Mouse (Mus musculus) Patski (cell line): ENCODE measurements around the gene Gtsf1l. TPM values are rescaled to one million over a fixed set of nuclear protein-coding genes. Genes with fewer than 3 reads are reported as not detected.

Source experiments
- ATAC-seq: fragments of 100-300 bp; one replicate; pipeline ENCODE4 v1.8.0; 2021
- CTCF ChIA-PET: fragments of 350-600 bp; sonication (Branson Sonifier 250); formaldehyde crosslinking; loops from one replicate; lab custom pipeline; 2022; ENCODE audit warnings: inconsistent platforms; lab: Charles Lee
- POLR2A ChIA-PET: fragments of 350-600 bp; sonication (Branson Sonifier 250); formaldehyde crosslinking; loops from one replicate; lab custom pipeline; 2022; ENCODE audit warnings: antibody characterized with exemption, inconsistent platforms; lab: Charles Lee
- DNase-seq: peaks from one replicate; pipeline ENCODE4 v3.0.0-alpha.2; 2011; ENCODE audit warnings: low read depth, low spot score
- H3K27me3 ChIP-seq: fragments of 371-371 bp; one replicate; pipeline ENCODE4 v1.5.1; 2021
- CTCF ChIP-seq: fragments of 100-300 bp; IDR thresholded peaks from one replicate; pipeline ENCODE4 v1.5.1; 2021
- in situ Hi-C: fragments of 300-500 bp; cut with MboI; formaldehyde crosslinking; loops from 3 replicates; pipeline ENCODE4 v1.11.1; 2018; ENCODE audit warnings: low pct_unique_long_range_greater_than_20kb, mixed read lengths
- polyA plus RNA-seq: library from polyadenylated mRNA; unstranded; gene quantifications from one replicate; pipeline ENCODE4 v1.2.3, GENCODE M21; 2021

Gtsf1l gene
- polyA plus RNA-seq, 1 experiment from 2014 or later = not detected

DNA sequence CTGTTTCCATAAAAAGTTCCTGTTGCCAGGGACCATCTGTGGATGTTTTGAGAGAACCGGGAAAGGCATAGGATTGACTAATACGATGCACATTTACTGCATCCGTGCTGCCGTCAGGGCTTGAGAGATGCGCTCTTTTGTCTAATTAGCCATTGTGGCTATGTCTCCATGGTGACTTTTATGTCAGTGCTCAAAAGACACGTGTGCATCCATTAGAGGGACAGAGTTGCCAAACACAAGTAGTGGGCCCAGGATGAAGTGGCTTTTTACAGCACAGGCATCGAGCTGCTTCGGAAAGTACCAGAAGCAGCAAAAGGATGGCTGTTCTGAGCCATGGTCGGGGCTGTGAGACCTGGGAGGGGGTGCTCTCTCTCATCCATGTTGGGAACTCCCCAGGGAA is 20.7 kb upstream of the Gtsf1l start:
- no peak for DNase-seq
- in situ Hi-C loops = no loop called here
- TF ChIP-seq CTCF = no peak
- peaks cover under 1% of the 10 kb centered on the region for H3K27me3 ChIP-seq
- CTCF ChIA-PET = no interaction called here
- POLR2A ChIA-PET = no interaction called here
- no peak for ATAC-seq

DNA sequence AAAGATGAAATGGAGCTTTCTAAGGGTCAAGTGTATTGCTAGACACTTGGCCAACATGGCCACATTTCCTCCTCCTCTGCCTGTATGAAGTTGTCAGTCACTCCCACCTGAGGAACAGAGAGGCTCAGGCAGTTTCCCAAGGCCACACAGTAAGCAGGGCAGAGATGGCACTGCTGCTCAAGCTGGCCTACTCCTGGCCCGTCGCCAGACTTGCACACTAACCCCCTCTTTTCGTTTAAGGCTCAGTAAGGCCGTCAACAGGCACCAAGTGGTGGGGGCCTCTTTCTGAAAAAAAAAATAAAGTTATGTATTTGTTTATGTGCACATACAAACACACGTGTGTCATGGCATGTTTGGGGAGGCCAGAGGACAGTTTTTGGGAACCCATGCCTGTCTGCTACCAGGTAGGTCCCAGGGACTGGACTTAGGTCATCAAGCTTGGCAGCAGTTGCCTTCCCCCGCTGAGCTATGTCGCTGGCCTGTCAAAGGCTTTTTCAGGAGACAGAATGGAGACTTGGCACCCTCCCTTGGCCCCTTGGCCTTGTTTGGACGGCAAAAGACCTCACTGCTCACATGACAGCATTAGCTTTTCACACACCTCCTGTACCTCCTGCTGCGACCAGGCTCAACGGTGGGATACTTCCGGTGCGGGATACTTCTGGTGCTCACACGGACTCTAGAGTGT is 16.6 kb upstream of the Gtsf1l start:
- ChIA-PET POLR2A (interaction anchor here (1.1 kb wide), 1 partner anchor 11 kb away, joined by 3 read pairs; no protein-coding TSS in a partner anchor), CTCF (interaction anchor here (1.0 to 2.3 kb wide), 4 partner anchors 42 to 297 kb away, joined by 3 to 10 read pairs (median 4); no protein-coding TSS in a partner anchor)
- TF ChIP-seq CTCF = no peak
- DNase-seq (no peak), ATAC-seq (no peak)
- H3K27me3 ChIP-seq = no peaks in the 10 kb centered on the region
- in situ Hi-C loops = no loop called here

DNA sequence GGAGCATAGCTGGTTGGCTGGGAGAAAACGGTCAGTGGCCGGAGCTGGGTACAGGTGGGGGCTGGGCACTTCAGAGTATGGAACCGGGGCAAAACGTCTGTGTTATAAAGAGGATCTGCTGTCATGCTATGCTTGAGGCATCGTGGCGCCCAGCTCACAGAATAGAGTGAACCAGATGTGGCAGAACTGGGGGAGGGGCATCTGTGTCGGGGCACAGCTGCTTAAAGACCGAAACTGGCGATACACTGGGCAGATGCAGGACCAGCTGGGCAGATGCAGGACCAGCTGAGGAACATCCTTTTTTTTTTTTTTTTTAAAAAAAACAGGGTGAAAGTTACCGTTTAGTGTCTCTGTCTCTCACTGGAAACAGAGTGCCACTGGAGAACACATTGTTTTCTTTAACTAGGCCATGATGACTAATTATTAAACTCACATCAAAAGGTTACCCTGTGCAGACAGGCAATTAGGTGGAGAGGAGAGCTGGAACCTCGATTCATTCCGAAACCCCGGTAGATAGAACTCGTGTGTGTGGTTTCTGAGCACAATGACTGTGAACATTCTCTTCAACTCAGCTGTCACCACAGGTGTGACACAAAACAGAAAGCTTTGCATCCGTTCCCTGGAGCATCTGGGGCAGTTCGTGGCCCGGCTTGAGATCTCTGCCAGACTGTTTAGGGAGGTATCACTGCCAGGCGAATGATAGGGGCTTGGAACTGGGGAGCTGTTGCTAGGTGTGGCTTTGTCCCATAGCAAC is 15.4 kb upstream of the Gtsf1l start:
- H3K27me3 ChIP-seq = no peaks in the 10 kb centered on the region
- no peak for TF ChIP-seq CTCF
- CTCF ChIA-PET = interaction anchor here (1.0 to 2.3 kb wide), 5 partner anchors 9 to 298 kb away, joined by 3 to 10 read pairs (median 4); no protein-coding TSS in a partner anchor
- POLR2A ChIA-PET = interaction anchor here (0.6 to 1.1 kb wide), 2 partner anchors 12 to 72 kb away, joined by 3 to 4 read pairs; no protein-coding TSS in a partner anchor
- in situ Hi-C loops = no loop called here
- DNase-seq = no peak
- ATAC-seq = peak; percentile 28

DNA sequence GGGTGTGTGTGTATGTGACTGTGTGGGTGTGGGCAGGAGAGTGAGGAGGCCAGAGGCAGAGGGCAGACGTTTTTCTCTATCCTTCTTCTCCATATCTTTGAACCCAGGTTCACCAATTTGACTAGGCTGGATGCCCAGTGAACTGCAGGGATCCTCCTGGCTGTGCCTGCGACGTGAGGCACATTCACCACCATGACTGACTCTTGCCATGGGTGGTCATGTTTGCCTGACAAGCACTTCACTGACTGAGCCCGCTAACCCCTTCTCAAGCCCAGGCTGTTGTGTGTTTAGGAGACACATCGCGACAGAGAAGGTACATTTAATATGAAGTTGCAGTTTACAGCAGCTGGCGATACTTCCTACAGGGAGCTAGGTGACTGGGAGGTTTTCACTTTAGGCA is 14.6 kb upstream of the Gtsf1l start:
- TF ChIP-seq CTCF = no peak
- no peak for DNase-seq
- no peaks in the 10 kb centered on the region for H3K27me3 ChIP-seq
- ChIA-PET CTCF (interaction anchor here (0.6 to 2.3 kb wide), 12 partner anchors 7 to 238 kb away, joined by 3 to 11 read pairs (median 4); no protein-coding TSS in a partner anchor), POLR2A (no interaction called here)
- in situ Hi-C loops = no loop called here
- ATAC-seq = no peak

DNA sequence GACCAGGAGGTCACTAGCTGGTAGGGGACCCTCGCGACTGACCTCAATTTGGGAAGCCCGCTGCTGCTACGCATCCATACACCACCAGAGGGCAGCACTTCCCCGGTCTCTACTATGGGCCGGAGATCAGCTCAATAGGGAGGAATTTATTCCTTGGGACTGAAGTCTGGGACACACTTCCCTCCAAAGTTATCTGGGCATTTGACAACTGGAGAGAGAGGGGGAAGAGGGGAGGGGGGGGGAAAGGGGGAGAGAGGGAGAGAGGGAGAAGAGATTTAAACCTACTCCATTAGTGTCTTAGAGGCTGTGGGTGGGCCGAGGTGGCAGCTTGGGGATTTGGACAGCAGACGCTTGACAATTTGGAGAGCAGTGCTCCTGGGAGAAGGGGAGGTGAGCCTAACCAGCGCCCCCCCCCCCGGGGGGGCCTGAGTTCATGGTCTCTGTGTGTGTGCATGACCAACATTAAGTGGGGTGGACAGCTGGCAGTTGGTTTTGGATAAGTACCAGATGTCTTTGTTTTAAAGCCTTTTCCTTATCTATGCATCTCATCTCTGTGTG is 14.1 kb upstream of the Gtsf1l start:
- no peaks in the 10 kb centered on the region for H3K27me3 ChIP-seq
- in situ Hi-C loops = no loop called here
- POLR2A ChIA-PET = no interaction called here
- ATAC-seq (no peak), DNase-seq (no peak)
- peak; percentile 87 for TF ChIP-seq CTCF
- CTCF ChIA-PET = interaction anchor here (0.6 to 2.3 kb wide), 12 partner anchors 8 to 239 kb away, joined by 3 to 11 read pairs (median 4); no protein-coding TSS in a partner anchor

DNA sequence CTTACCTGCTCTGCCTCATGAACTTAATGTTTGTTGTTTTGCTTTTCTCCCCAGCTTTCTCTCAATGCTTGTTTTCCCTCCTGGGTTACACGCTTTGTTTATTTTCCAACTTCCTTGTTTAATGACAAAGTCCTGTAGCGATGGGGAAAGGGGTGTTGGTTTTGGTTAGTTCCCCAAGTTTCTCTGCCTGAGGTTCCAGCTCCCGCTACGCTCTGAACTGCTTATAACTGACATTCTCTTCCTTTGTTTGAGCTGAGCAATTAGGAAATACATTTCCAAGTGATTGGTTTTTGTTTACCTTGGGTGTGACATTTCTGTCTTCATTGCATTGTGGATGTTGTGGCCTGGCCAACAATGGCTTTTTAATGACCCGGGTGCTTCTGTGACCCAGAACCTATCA is 12.9 kb upstream of the Gtsf1l start:
- no peaks in the 10 kb centered on the region for H3K27me3 ChIP-seq
- in situ Hi-C loops = no loop called here
- ChIA-PET POLR2A (no interaction called here), CTCF (interaction anchor here (1.1 to 2.3 kb wide), 5 partner anchors 9 to 301 kb away, joined by 3 to 11 read pairs (median 7); no protein-coding TSS in a partner anchor)
- TF ChIP-seq CTCF = no peak
- DNase-seq (no peak), ATAC-seq (no peak)

DNA sequence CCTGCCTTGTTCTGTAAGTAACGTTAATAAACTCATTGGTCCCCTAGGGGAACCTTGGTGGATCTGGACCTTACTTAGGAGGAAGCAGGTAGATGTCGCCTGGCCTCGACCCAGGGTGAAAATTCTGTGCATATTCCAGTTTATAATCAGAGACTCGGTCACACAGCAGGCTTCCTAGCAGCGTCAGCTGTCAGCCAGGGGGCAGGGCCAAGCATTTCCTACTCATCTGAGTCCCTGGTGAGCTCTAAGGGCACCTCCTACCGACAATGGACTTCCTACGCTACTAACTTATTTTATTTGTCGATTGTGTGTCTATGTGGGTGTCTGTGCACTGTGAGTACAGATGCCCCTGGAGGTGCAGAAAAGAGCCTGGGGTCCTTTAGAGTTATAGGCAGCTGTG is 12.3 kb upstream of the Gtsf1l start:
- ChIA-PET CTCF (interaction anchor here (1.6 to 2.3 kb wide), 3 partner anchors 10 to 301 kb away, joined by 4 to 11 read pairs (median 7); no protein-coding TSS in a partner anchor), POLR2A (no interaction called here)
- DNase-seq (no peak), ATAC-seq (no peak)
- in situ Hi-C loops = loop anchor here (5.0 to 10.0 kb wide), 3 partner anchors 175 to 302 kb away; no protein-coding TSS in a partner anchor
- no peaks in the 10 kb centered on the region for H3K27me3 ChIP-seq
- TF ChIP-seq CTCF = no peak

DNA sequence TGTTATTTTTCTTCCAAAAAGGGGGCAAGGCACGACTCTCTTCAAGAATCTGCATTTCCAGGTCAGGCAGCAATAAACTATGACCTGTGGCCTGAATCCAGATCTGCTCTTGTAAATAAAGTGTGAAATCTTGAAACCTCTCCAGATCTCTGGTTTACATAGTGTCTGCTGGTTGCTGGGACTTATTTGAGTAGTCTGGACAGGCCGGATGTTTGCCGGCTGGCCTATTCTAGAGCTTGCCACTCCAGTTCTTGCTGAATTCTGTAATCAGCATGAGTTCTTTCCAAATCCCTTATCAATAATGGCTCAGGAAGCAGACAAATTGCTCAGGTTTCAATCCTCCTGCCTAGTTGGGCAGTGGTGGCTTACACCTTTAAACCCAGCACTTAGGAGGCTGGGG is 8.1 kb upstream of the Gtsf1l start:
- ChIA-PET POLR2A (no interaction called here), CTCF (no interaction called here)
- H3K27me3 ChIP-seq = no peaks in the 10 kb centered on the region
- in situ Hi-C loops = loop anchor here (5.0 to 10.0 kb wide), 3 partner anchors 171 to 307 kb away; no protein-coding TSS in a partner anchor
- no peak for TF ChIP-seq CTCF
- DNase-seq = no peak
- no peak for ATAC-seq

DNA sequence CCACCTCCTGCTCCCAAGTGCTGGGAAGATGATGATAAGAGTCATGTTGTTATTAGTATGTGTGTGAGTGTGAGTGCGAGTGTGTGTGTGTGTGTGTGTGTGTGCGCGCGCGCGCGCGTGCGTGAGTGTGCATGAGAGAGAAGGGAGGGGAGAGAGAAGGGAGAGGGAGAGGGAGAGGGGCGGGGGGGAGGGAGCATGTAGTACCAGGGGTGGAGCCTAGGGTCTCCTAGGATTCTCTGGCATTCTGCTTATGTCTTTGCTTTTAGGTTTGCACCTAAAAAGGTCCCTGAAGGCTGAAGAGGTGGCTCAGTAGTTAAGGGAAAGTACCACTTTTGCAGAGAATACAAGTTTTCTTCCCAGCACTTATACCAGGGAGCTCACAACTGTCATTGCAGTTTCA is 7.3 kb upstream of the Gtsf1l start:
- in situ Hi-C loops = loop anchor here (5.0 to 10.0 kb wide), 3 partner anchors 170 to 307 kb away; no protein-coding TSS in a partner anchor

More for the DNA sequence above, 7.3 kb upstream of the Gtsf1l start:
- ATAC-seq = no peak
- POLR2A ChIA-PET = no interaction called here
- CTCF ChIA-PET = interaction anchor here (1.4 kb wide), 1 partner anchor 96 kb away, joined by 3 read pairs; no protein-coding TSS in a partner anchor
- DNase-seq = no peak
- TF ChIP-seq CTCF = no peak
- H3K27me3 ChIP-seq = no peaks in the 10 kb centered on the region
